Mouse (Mus musculus): ENCODE measurements at regions not wholly inside any gene's neighbourhood (a gene's known extent, or its start where the extent isn't known, plus 50 kb on each side); places are given as distances from the start of the nearest gene placed in this dataset.
A peak's percentile ranks its signal among the peaks of the same experiment; 100 is the strongest.

DNA sequence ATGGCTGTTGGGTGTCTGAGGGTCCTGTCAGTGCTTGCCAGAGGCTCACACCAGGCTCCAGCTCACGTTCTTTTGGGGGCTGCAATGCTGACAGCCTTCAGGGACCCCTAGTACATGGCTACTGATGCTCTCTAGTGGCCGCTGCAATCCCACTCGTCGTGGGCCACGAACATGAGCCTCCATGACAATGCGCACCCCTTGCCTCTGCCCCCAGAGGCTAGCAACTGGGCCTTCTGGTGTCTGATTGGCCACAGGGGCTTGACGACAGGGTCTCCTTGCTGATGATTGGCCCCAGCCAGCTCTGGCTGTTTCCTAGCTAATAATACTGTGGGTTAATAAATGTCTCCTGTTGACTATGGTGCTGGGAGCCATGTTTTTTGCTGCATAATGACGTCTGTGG is 61.1 kb downstream of the Rtl1 start:
- no peaks in the 10 kb centered on the region for H3K27me3 ChIP-seq (ENCODE audit: low read depth, poor library complexity, severe bottlenecking)
- H3K9me3 ChIP-seq (replicated peaks) = peaks cover 27% of the 10 kb centered on the region; the same call in 1 of the 2 replicates
- H3K36me3 ChIP-seq = peaks cover 26% of the 10 kb centered on the region
- WGBS = 76% methylated on average over 8 of the region's 8 CpGs
- H3K4me3 ChIP-seq = no peak overlapping the region
- DNase-seq (ENCODE audit: low spot score) = no peak
- H3K4me1 ChIP-seq = peaks cover 12% of the 10 kb centered on the region; the same call in 1 of the 2 replicates
- H3K27ac ChIP-seq = no peak overlapping the region

DNA sequence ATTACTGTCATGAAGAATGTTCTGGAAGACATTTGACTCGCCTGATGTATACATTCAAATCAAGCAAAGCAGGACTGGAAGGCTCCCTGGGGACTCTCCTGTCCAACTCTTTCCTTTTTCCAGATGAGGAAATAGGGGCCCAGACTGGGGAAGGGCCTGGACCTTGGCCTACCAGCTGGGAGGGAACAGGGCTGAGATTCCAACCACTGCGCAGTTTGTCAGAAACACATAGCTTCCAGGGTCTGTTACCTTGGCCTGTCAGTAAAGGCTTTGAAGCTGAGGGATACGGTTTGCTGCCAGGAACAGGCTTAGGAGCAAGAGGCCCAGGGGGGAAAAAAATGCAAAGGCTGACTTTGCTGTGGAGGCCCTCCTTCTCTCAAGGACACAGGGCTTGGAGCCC is 61.5 kb downstream of the Rtl1 start:
- Histone ChIP-seq H3K36me3 (peaks cover 23% of the 10 kb centered on the region), H3K9me3 (replicated peaks) (peaks cover 27% of the 10 kb centered on the region; the same call in 1 of the 2 replicates), H3K27me3 (ENCODE audit: low read depth, poor library complexity, severe bottlenecking) (no peaks in the 10 kb centered on the region), H3K4me1 (peaks cover 12% of the 10 kb centered on the region; the same call in 1 of the 2 replicates), H3K4me3 (no peak overlapping the region), H3K27ac (no peak overlapping the region)
- no peak for DNase-seq (ENCODE audit: low spot score)
- 79% methylated on average over 3 of the region's 3 CpGs for WGBS

DNA sequence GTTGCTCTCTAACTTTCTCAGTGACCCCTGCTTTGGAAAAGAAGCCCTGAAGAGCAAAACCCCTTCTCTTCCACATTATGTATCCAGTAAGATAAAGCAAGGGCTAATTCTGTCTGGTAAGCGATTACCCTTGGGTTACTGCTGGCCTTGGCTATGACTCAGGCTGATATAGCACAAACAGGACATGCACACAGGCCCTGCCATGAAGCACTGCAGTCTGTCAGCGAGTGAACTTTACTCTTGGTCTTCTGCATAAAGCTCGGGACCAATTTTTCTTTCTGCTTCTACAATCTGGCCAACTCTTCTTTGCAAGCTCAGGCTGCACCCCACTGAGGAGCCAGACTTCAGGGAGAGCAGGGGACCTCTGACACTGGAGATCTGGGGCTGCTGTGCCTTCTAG is 63.6 kb downstream of the Rtl1 start:
- Histone ChIP-seq H3K4me1 (peaks cover 24% of the 10 kb centered on the region), H3K27me3 (ENCODE audit: low read depth, poor library complexity, severe bottlenecking) (no peaks in the 10 kb centered on the region), H3K27ac (no peak overlapping the region), H3K36me3 (peaks cover 15% of the 10 kb centered on the region), H3K4me3 (no peak overlapping the region), H3K9me3 (replicated peaks) (peaks cover 19% of the 10 kb centered on the region; the same call in 1 of the 2 replicates)
- WGBS = 91% methylated on average over 3 of the region's 3 CpGs
- DNase-seq (ENCODE audit: low spot score) = no peak

DNA sequence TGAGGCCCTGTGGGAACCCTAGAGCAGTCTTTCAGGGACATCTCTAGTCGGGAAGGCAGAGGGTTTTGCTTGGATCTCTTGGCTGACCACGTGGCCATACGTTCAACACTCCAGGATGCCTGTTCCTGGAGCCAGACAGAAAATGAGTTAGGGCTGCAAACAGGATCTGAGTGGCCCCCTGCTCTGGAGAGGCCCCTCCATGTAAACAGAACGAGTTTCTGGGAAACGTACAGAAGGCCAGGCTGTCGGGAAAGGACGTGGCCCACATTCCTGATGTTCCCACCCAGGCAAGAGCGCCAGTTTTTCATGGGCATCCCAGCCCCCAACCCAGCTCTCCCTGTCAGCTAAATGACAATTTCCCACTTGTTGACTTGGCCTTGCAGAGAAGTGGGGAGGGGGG is 67.7 kb downstream of the Rtl1 start:
- no peak for DNase-seq (ENCODE audit: low spot score)
- Histone ChIP-seq H3K36me3 (no peaks in the 10 kb centered on the region), H3K27me3 (ENCODE audit: low read depth, poor library complexity, severe bottlenecking) (no peaks in the 10 kb centered on the region), H3K4me3 (no peak overlapping the region), H3K4me1 (peaks cover 54% of the 10 kb centered on the region), H3K9me3 (replicated peaks) (peaks cover 6% of the 10 kb centered on the region), H3K27ac (peak overlapping the region; percentile 59)
- WGBS = 53% methylated on average over 8 of the region's 8 CpGs

DNA sequence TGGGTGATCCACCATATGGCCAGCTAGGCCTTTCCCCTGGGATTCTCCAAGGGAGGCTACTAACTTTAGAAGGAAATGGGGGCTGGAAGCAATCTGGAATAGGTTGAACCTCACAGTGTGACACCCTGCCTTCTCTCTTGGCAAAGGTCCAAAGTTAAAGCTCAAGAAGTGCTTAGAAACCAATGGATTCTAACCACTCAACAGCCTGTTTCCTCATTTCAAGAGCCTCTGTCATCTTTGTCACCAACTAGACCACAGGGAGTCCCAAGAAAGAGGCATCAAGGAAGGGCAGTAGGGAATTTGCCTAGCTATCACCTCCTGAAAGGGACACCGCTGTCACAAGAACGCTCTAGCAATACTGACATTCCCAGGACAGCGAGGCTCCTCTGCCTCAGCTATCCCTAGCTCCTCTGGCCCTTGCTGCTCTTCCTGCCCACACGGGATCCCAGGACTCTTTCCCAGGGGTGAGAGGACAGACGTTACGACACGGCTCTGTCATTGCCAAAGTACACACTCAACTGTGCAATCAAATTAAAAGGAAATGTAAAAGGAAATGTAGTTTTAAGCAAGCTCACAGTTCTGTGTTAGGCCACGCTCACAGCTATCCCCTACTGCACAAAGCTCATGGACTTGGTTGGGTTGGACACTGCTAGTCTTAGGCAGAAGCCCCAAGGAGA is 68.6 kb downstream of the Rtl1 start:
- no peaks in the 10 kb centered on the region for H3K27me3 ChIP-seq (ENCODE audit: low read depth, poor library complexity, severe bottlenecking)
- DNase-seq (ENCODE audit: low spot score) = no peak
- H3K27ac ChIP-seq = peak overlapping the region; percentile 59
- WGBS = 75% methylated on average over 8 of the region's 8 CpGs
- H3K36me3 ChIP-seq = 0 out of 2 replicates have a peak, but pooled peaks cover 3% of the 10 kb centered on the region
- H3K4me3 ChIP-seq = no peak overlapping the region
- H3K9me3 ChIP-seq (replicated peaks) = peaks cover 6% of the 10 kb centered on the region
- H3K4me1 ChIP-seq = peaks cover 54% of the 10 kb centered on the region

DNA sequence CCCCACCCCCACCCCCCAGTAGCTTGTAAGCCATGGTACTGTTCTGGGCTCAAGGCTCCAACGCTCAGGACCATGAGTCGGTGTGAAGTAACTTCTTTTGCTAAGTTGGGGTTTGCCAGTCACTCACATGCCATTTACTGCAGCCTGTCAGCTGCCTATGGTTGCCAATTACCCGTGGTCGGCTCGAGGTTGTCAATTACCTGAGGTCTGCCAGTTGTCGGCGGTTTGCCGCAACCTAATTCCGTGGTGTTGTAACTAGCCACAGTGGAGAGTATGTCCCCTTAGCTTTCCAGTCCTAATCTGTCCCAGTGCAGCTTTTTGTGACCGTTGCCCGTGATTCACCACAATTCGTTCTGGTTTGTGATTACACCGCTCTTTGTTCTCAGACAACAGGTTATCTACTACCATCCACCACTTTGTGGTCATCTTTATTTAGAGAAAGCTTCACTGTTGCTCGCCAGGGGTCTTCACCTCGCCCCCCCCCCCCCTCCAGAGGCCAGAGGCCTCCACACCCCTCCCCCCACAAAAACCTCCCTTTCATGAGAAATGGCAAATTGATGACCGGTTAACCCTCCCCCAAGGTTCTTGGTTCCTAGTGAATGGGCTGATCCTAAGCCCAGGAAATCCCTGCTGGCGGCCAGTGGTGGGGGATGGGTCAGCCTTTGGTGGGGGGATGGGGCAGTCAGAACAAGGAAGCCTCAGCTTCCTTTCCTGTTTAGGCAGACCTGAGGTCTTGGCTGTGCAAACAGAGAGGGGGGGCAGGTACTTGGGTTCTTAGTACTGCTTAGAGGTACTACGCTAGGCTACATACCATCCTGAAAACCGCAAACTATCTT is 69.7 kb downstream of the Rtl1 start:
- no peak for DNase-seq (ENCODE audit: low spot score)
- Histone ChIP-seq H3K27ac (peak overlapping the region; percentile 46), H3K36me3 (0 out of 2 replicates have a peak, but pooled peaks cover 4% of the 10 kb centered on the region), H3K4me3 (no peak overlapping the region), H3K4me1 (peaks cover 54% of the 10 kb centered on the region), H3K27me3 (ENCODE audit: low read depth, poor library complexity, severe bottlenecking) (no peaks in the 10 kb centered on the region), H3K9me3 (replicated peaks) (peaks cover 6% of the 10 kb centered on the region)
- 45% methylated on average over 19 of the region's 19 CpGs for WGBS

DNA sequence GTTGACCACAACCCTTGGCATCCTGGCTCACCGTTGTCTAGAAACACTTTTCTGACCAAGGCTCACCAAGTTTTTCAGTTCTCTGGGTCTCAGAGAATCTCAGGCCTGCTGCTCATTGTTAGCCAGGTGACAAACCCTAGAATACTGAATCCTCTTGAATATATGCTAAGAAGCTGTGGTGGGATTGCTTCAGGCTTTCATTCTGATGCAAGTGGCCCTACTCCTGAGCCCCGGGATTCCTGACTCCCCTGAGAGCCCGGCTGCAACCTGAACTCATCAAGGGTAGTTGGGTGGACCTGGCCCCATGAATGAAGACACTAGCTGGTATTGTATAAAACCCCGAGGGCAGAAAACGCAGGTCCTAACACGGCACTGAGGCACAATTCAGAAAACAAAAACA is 70.6 kb downstream of the Rtl1 start:
- Histone ChIP-seq H3K27ac (no peak overlapping the region), H3K9me3 (replicated peaks) (peaks cover 6% of the 10 kb centered on the region), H3K36me3 (0 out of 2 replicates have a peak, but pooled peaks cover 4% of the 10 kb centered on the region), H3K4me1 (peaks cover 54% of the 10 kb centered on the region), H3K4me3 (no peak overlapping the region), H3K27me3 (ENCODE audit: low read depth, poor library complexity, severe bottlenecking) (no peaks in the 10 kb centered on the region)
- no peak for DNase-seq (ENCODE audit: low spot score)
- 59% methylated on average over 6 of the region's 6 CpGs for WGBS

DNA sequence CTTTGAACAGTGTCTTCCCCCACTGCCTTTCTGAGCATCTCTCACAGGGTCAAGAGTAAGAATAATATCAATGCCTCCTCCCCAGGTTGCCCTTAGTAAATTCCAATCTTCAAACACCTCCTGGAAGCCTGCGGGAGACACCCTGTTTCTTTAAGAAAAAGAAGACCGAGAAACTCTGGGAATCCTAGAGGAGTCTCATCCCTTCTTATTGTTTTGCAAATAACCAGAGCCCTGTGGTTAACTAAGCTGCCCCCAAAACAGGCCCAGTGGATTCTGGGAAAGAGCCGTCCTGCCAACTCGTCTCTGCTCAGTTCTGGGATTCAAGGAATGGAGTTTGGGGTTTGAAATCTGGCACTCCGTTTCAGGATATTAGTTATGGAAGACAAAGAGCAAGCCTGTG is 71.2 kb downstream of the Rtl1 start:
- Histone ChIP-seq H3K4me3 (no peak overlapping the region), H3K4me1 (peaks cover 60% of the 10 kb centered on the region), H3K9me3 (replicated peaks) (peaks cover 6% of the 10 kb centered on the region), H3K27me3 (ENCODE audit: low read depth, poor library complexity, severe bottlenecking) (no peaks in the 10 kb centered on the region), H3K36me3 (0 out of 2 replicates have a peak, but pooled peaks cover 4% of the 10 kb centered on the region), H3K27ac (no peak overlapping the region)
- DNase-seq (ENCODE audit: low spot score) = no peak
- 56% methylated on average over 5 of the region's 5 CpGs for WGBS

DNA sequence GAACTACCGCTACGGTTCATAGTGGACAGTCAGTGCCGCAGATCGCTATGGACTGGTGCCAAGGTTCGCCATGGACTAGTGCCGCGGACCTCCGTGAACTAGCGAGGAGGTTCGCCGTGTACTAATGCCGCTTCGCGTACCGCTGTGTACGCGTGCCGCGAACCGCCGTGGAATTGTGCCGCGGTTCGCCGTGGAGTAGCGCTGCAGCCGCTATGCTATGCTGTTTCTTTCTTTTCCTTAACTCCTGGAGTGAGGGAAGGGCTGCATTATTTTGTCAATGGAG is 71.9 kb downstream of the Rtl1 start:
- no peak for DNase-seq (ENCODE audit: low spot score)
- Histone ChIP-seq H3K4me1 (peaks cover 66% of the 10 kb centered on the region), H3K27me3 (ENCODE audit: low read depth, poor library complexity, severe bottlenecking) (no peaks in the 10 kb centered on the region), H3K4me3 (peak overlapping the region; percentile 40), H3K9me3 (replicated peaks) (peaks cover 6% of the 10 kb centered on the region), H3K27ac (peak overlapping the region; percentile 71), H3K36me3 (0 out of 2 replicates have a peak, but pooled peaks cover 4% of the 10 kb centered on the region)
- WGBS = 34% methylated on average over 27 of the region's 27 CpGs

DNA sequence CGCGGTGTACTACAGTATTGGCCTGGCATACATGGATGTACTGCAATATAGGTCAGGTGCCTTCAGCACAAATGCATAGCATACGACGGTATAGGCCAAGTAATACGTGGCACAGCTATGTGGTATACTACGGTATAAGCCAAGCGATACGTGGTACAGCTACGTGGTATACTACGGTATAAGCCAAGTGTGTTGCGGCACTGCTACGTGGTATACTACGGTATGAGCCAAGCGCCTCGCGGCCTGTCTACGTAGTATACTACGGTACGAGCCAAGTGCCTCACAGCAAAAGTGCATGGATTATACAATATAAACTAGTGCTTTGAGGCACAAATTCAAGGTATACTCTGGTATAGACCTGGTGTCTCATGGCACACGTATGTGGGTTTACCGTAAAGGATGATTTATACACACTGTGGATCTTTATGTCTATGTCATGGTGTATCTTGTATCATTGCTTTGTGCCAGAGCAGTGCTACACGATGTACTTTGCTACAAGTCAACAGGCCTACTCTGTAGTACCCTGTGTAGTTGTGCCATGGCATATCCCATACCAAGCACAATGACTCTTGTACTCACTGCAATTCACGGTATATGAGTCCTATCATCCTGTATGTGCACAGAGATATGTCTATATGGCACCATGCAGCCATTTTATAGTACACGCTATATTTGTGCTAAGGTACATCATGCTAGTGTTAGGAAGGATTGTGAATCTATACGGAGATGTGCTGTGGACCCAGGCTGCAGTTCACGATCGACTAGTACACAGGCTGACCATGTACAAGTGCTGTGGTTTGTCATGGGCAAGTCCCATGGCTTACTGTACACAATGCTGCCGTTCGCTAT is 72.5 kb downstream of the Rtl1 start:
- peak; percentile 49 for DNase-seq (ENCODE audit: low spot score)
- Histone ChIP-seq H3K27me3 (ENCODE audit: low read depth, poor library complexity, severe bottlenecking) (no peaks in the 10 kb centered on the region), H3K36me3 (0 out of 2 replicates have a peak, but pooled peaks cover 4% of the 10 kb centered on the region), H3K9me3 (replicated peaks) (peaks cover 6% of the 10 kb centered on the region), H3K4me3 (peak overlapping the region; percentile 40), H3K27ac (peak overlapping the region; percentile 71), H3K4me1 (peaks cover 65% of the 10 kb centered on the region)
- 55% methylated on average over 29 of the region's 29 CpGs for whole genome bisulfite sequencing

DNA sequence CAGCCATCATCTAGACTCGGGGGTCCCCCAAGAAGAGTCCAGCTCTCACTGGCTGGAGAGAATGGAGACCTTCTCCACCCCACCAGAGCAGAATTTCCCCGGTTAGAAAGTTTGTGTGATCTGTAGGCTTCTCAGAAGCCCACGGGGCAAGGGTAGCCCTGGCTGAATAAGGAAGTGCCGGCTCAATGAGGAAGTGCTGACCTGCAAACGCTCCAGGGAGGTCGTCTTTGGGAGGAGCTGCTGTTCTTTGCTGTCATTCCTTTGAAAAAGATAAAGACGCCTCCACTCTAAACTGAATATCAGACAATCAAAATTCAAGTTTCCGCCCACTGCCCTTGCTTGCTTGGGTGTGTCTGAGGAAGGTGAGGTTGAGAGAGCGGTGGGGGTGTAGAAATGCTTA is 73.0 kb downstream of the Dlk1 start:
- Histone ChIP-seq H3K27me3 (ENCODE audit: low read depth, poor library complexity, severe bottlenecking) (no peaks in the 10 kb centered on the region), H3K4me1 (peaks cover 49% of the 10 kb centered on the region), H3K4me3 (no peak overlapping the region), H3K9me3 (replicated peaks) (peaks cover 6% of the 10 kb centered on the region), H3K36me3 (0 out of 2 replicates have a peak, but pooled peaks cover 4% of the 10 kb centered on the region), H3K27ac (no peak overlapping the region)
- whole genome bisulfite sequencing = 66% methylated on average over 9 of the region's 9 CpGs
- no peak for DNase-seq (ENCODE audit: low spot score)

DNA sequence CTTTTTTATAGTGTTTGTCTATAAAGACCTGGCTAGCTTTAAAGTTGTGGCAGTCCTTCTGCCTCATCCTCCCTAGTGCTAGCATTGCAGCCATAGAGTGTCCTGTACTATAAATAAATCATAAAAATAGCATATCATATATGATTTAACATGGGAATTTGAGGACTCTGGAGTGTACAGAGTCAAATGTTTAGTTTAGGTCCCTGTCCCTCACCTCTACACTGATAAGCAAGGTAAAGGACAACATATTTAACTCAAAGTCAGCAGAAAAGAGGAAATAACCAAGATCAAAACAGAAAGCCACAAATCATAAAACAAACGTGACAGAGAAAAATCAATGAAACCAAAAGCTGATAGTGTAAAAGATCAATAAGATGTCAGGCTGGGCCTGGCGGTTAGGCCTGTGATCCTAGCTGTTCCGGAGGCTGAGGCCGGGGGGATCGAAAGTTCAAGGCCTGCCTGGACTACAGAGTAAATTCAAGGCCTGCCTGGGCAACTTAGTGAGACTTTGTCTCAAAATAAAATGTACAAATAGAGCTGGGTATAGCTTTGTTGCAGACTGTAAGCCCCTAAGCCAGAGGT is 68.7 kb downstream of the Dlk1 start:
- Histone ChIP-seq H3K9me3 (replicated peaks) (no peaks in the 10 kb centered on the region), H3K27me3 (ENCODE audit: low read depth, poor library complexity, severe bottlenecking) (no peaks in the 10 kb centered on the region), H3K4me1 (peaks cover 64% of the 10 kb centered on the region), H3K4me3 (no peak overlapping the region), H3K36me3 (no peaks in the 10 kb centered on the region), H3K27ac (no peak overlapping the region)
- 81% methylated on average over 5 of the region's 5 CpGs for WGBS
- no peak for DNase-seq (ENCODE audit: low spot score)

All from limb, embryonic 10.5 days (tissue).